Mouse (Mus musculus) thymus, postnatal 10 days (tissue): ENCODE data around the gene Myo3b.

Experiments used
- DNase-seq, 2 experiments: peaks; one replicate each; pipeline ENCODE4 v3.0.0; 2021; ENCODE audit warnings: low spot score in 2 of 2

Myo3b gene

GRCm38 (mm10) chr2:70128590-70128989, 89.7 kb downstream of the Myo3b start:
- DNase-seq = no peak

GRCm38 (mm10) chr2:70129566-70129965, 90.6 kb downstream of the Myo3b start:
- DNase-seq = no peak

- no peak for DNase-seq
Measured at GRCm38 (mm10) chr2:70133281-70133680, 94.4 kb downstream of the Myo3b start.

GRCm38 (mm10) chr2:70137226-70137998, 98.5 kb downstream of the Myo3b start:
- DNase-seq = no peak

GRCm38 (mm10) chr2:70143543-70144188, 104.7 kb downstream of the Myo3b start:
- no peak for DNase-seq

GRCm38 (mm10) chr2:70146993-70147581, 108.2 kb downstream of the Myo3b start:
- DNase-seq = no peak

GRCm38 (mm10) chr2:70148821-70149510, 110.0 kb downstream of the Myo3b start:
- DNase-seq = no peak

GRCm38 (mm10) chr2:70150399-70151035, 111.6 kb downstream of the Myo3b start:
- DNase-seq = no peak

GRCm38 (mm10) chr2:70151930-70152329, 113.0 kb downstream of the Myo3b start:
- DNase-seq = no peak

GRCm38 (mm10) chr2:70155226-70155836, 116.4 kb downstream of the Myo3b start:
- no peak for DNase-seq

- DNase-seq = no peak
Measured at GRCm38 (mm10) chr2:70159543-70159942, 120.6 kb downstream of the Myo3b start.

- DNase-seq = no peak
Measured at GRCm38 (mm10) chr2:70166231-70166630, 127.3 kb downstream of the Myo3b start.

- DNase-seq = no peak
Measured at GRCm38 (mm10) chr2:70167944-70168935, 129.3 kb downstream of the Myo3b start.

- no peak for DNase-seq
Measured at GRCm38 (mm10) chr2:70170469-70170868, 131.5 kb downstream of the Myo3b start.

GRCm38 (mm10) chr2:70176823-70177708, 138.1 kb downstream of the Myo3b start:
- DNase-seq = no peak

GRCm38 (mm10) chr2:70177709-70178030, 138.7 kb downstream of the Myo3b start:
- no peak for DNase-seq

- no peak for DNase-seq
Measured at GRCm38 (mm10) chr2:70178241-70178640, 139.3 kb downstream of the Myo3b start.

GRCm38 (mm10) chr2:70182150-70182670, 143.3 kb downstream of the Myo3b start:
- DNase-seq = no peak

- no peak for DNase-seq
Measured at GRCm38 (mm10) chr2:70187040-70187439, 148.1 kb downstream of the Myo3b start.
